Mouse (Mus musculus): Measurements from ENCODE around the gene Arhgef28. TPM values are rescaled to one million over a fixed set of nuclear protein-coding genes. Genes with fewer than 3 reads are reported as not detected.

The Arhgef28 gene
- polyA plus RNA-seq (2016; fragmentation: Nextera tagmentation; extraction: Ambion mirVana) = 0.85 and 1.2 TPM in 2 replicates

- peak within 1 kb of the TSS; percentile 57 for H3K9ac ChIP-seq
- WGBS (ENCODE audit: insufficient replicate concordance) = under 1% methylated on average over 56 of the region's 76 CpGs
- peaks cover 82% of the 10 kb centered on the region for H3K27me3 ChIP-seq (replicated peaks)
- no peaks in the 10 kb centered on the region for H3K9me3 ChIP-seq (replicated peaks)
- ATAC-seq = peak; percentile 83
- H3K27ac ChIP-seq = no peak within 1 kb of the TSS
- no peaks in the 10 kb centered on the region for H3K36me3 ChIP-seq
- peak within 1 kb of the TSS; percentile 65 for H3K4me3 ChIP-seq
- peak within 1 kb of the TSS; percentile 96 for H3K4me2 ChIP-seq
- H3K4me1 ChIP-seq = peaks cover 12% of the 10 kb centered on the region
Measured at GRCm38 (mm10) chr13:98205771-98206545, at the start of gene Arhgef28. Gene Arhgef28 (minus strand): TSS chr13:98206439.

- no peak overlapping the region for H3K9ac ChIP-seq
- no peak overlapping the region for H3K4me3 ChIP-seq
- H3K27ac ChIP-seq = no peak overlapping the region
- peaks cover 90% of the 10 kb centered on the region for H3K36me3 ChIP-seq
- no peaks in the 10 kb centered on the region for H3K4me1 ChIP-seq
- ATAC-seq = no peak
- H3K4me2 ChIP-seq = no peak overlapping the region
- 77% methylated on average over 9 of the region's 9 CpGs for WGBS (ENCODE audit: insufficient replicate concordance)
- H3K9me3 ChIP-seq (replicated peaks) = no peaks in the 10 kb centered on the region
- H3K27me3 ChIP-seq (replicated peaks) = no peaks in the 10 kb centered on the region
Measured at GRCm38 (mm10) chr13:98254921-98255320, 48.7 kb upstream of the Arhgef28 start.

GRCm38 (mm10) chr13:98249594-98249993 lies 43.4 kb upstream of the Arhgef28 start:
- WGBS (ENCODE audit: insufficient replicate concordance) = 82% methylated on average over 10 of the region's 10 CpGs
- no peak overlapping the region for H3K9ac ChIP-seq
- no peak for ATAC-seq

GRCm38 (mm10) chr13:98245386-98245785 lies 39.1 kb upstream of the Arhgef28 start:
- Histone ChIP-seq H3K9ac (no peak overlapping the region), H3K27ac (no peak overlapping the region), H3K9me3 (replicated peaks) (no peaks in the 10 kb centered on the region), H3K27me3 (replicated peaks) (0 out of 2 replicates have a peak, but pooled peaks cover 5% of the 10 kb centered on the region), H3K4me1 (no peaks in the 10 kb centered on the region), H3K36me3 (peaks cover 33% of the 10 kb centered on the region), H3K4me3 (no peak overlapping the region), H3K4me2 (no peak overlapping the region)
- ATAC-seq = no peak
- 67% methylated on average over 7 of the region's 7 CpGs for WGBS (ENCODE audit: insufficient replicate concordance)

More at GRCm38 (mm10) chr13:98249594-98249993, 43.4 kb upstream of the Arhgef28 start:
- Histone ChIP-seq H3K27me3 (replicated peaks) (no peaks in the 10 kb centered on the region), H3K36me3 (peaks cover 70% of the 10 kb centered on the region), H3K4me3 (no peak overlapping the region), H3K4me1 (no peaks in the 10 kb centered on the region), H3K4me2 (no peak overlapping the region), H3K27ac (no peak overlapping the region), H3K9me3 (replicated peaks) (no peaks in the 10 kb centered on the region)

- 67% methylated on average over 5 of the region's 5 CpGs for WGBS (ENCODE audit: insufficient replicate concordance)
Measured at GRCm38 (mm10) chr13:98244571-98245350, 38.5 kb upstream of the Arhgef28 start.

GRCm38 (mm10) chr13:98241531-98242282 lies 35.5 kb upstream of the Arhgef28 start:
- Histone ChIP-seq H3K4me2 (no peak overlapping the region), H3K4me3 (no peak overlapping the region), H3K27me3 (replicated peaks) (peaks cover 12% of the 10 kb centered on the region; the same call in 1 of the 2 replicates), H3K4me1 (no peaks in the 10 kb centered on the region), H3K9me3 (replicated peaks) (no peaks in the 10 kb centered on the region), H3K9ac (no peak overlapping the region), H3K36me3 (no peaks in the 10 kb centered on the region), H3K27ac (no peak overlapping the region)
- ATAC-seq = no peak
- WGBS (ENCODE audit: insufficient replicate concordance) = 58% methylated on average over 9 of the region's 9 CpGs

More at GRCm38 (mm10) chr13:98244571-98245350, 38.5 kb upstream of the Arhgef28 start:
- H3K4me1 ChIP-seq = no peaks in the 10 kb centered on the region
- no peak overlapping the region for H3K4me3 ChIP-seq
- 0 out of 2 replicates have a peak, but pooled peaks cover 5% of the 10 kb centered on the region for H3K27me3 ChIP-seq (replicated peaks)
- no peaks in the 10 kb centered on the region for H3K9me3 ChIP-seq (replicated peaks)
- no peak overlapping the region for H3K27ac ChIP-seq
- H3K4me2 ChIP-seq = no peak overlapping the region
- peaks cover 26% of the 10 kb centered on the region for H3K36me3 ChIP-seq
- no peak overlapping the region for H3K9ac ChIP-seq
- ATAC-seq = no peak

GRCm38 (mm10) chr13:98239978-98240641 lies 33.9 kb upstream of the Arhgef28 start:
- no peak overlapping the region for H3K27ac ChIP-seq
- peaks cover 12% of the 10 kb centered on the region; the same call in 1 of the 2 replicates for H3K27me3 ChIP-seq (replicated peaks)
- no peaks in the 10 kb centered on the region for H3K4me1 ChIP-seq
- no peaks in the 10 kb centered on the region for H3K36me3 ChIP-seq
- H3K4me3 ChIP-seq = no peak overlapping the region
- no peaks in the 10 kb centered on the region for H3K9me3 ChIP-seq (replicated peaks)
- H3K9ac ChIP-seq = no peak overlapping the region
- no peak overlapping the region for H3K4me2 ChIP-seq
- ATAC-seq = no peak
- 16% methylated on average over 12 of the region's 12 CpGs for WGBS (ENCODE audit: insufficient replicate concordance)

GRCm38 (mm10) chr13:98235451-98235850 lies 29.2 kb upstream of the Arhgef28 start:
- Histone ChIP-seq H3K4me3 (no peak overlapping the region), H3K4me2 (no peak overlapping the region), H3K27ac (no peak overlapping the region), H3K9me3 (replicated peaks) (no peaks in the 10 kb centered on the region), H3K27me3 (replicated peaks) (peaks cover 8% of the 10 kb centered on the region; the same call in 1 of the 2 replicates), H3K36me3 (no peaks in the 10 kb centered on the region), H3K4me1 (no peaks in the 10 kb centered on the region), H3K9ac (no peak overlapping the region)
- ATAC-seq = no peak
- WGBS (ENCODE audit: insufficient replicate concordance) = 65% methylated on average over 6 of the region's 6 CpGs

- no peak overlapping the region for H3K27ac ChIP-seq
- WGBS (ENCODE audit: insufficient replicate concordance) = 91% methylated on average over 1 of the region's 1 CpGs
- no peak overlapping the region for H3K4me2 ChIP-seq
- no peaks in the 10 kb centered on the region for H3K9me3 ChIP-seq (replicated peaks)
- H3K27me3 ChIP-seq (replicated peaks) = peaks cover 3% of the 10 kb centered on the region; the same call in 1 of the 2 replicates
- H3K4me3 ChIP-seq = no peak overlapping the region
- no peak for ATAC-seq
- H3K9ac ChIP-seq = no peak overlapping the region
- no peaks in the 10 kb centered on the region for H3K4me1 ChIP-seq
- H3K36me3 ChIP-seq = no peaks in the 10 kb centered on the region
Measured at GRCm38 (mm10) chr13:98230511-98230910, 24.3 kb upstream of the Arhgef28 start.

- ATAC-seq = no peak
- whole genome bisulfite sequencing (ENCODE audit: insufficient replicate concordance) = 59% methylated on average over 2 of the region's 2 CpGs
- H3K27ac ChIP-seq = no peak overlapping the region
- no peaks in the 10 kb centered on the region for H3K4me1 ChIP-seq
- H3K4me2 ChIP-seq = no peak overlapping the region
- H3K9ac ChIP-seq = no peak overlapping the region
- H3K36me3 ChIP-seq = no peaks in the 10 kb centered on the region
- peaks cover 17% of the 10 kb centered on the region; the same call in 1 of the 2 replicates for H3K27me3 ChIP-seq (replicated peaks)
- no peaks in the 10 kb centered on the region for H3K9me3 ChIP-seq (replicated peaks)
- H3K4me3 ChIP-seq = no peak overlapping the region
Measured at GRCm38 (mm10) chr13:98226225-98226624, 20.0 kb upstream of the Arhgef28 start.

- Histone ChIP-seq H3K4me1 (no peaks in the 10 kb centered on the region), H3K4me2 (no peak overlapping the region), H3K36me3 (no peaks in the 10 kb centered on the region), H3K4me3 (no peak overlapping the region), H3K9me3 (replicated peaks) (no peaks in the 10 kb centered on the region), H3K27me3 (replicated peaks) (0 out of 2 replicates have a peak, but pooled peaks cover 17% of the 10 kb centered on the region), H3K9ac (no peak overlapping the region), H3K27ac (no peak overlapping the region)
- ATAC-seq = no peak
- 35% methylated on average over 12 of the region's 12 CpGs for WGBS (ENCODE audit: insufficient replicate concordance)
Measured at GRCm38 (mm10) chr13:98222848-98223247, 16.6 kb upstream of the Arhgef28 start.

Measured in liver, embryonic 12.5 days (tissue).